Mouse (Mus musculus): ENCODE results near the gene Otol1.

Gene Otol1

DNA sequence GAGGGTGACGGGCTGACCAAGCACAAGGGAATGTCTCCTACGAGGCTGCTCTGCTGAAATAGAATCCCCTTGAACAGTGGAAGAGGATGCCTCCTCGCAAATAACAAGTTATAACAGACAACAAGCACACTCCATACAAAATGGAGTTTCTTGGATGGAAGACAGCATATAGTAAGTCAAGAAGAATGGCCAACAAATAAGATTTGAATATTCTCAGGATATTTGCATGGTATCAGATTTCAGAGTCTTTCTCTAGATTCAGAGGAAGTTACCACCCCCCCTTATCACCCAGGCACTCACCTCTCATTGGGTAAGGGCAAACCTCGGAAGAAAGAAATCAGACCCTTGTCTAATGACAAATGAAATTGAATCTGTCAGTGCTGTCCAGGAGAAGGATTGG lies at the start of gene Otol1:
Gene Otol1 (plus strand): TSS at position 301 of the 400 bp plus-strand sequence.
- DNase-seq, result no peak

DNA sequence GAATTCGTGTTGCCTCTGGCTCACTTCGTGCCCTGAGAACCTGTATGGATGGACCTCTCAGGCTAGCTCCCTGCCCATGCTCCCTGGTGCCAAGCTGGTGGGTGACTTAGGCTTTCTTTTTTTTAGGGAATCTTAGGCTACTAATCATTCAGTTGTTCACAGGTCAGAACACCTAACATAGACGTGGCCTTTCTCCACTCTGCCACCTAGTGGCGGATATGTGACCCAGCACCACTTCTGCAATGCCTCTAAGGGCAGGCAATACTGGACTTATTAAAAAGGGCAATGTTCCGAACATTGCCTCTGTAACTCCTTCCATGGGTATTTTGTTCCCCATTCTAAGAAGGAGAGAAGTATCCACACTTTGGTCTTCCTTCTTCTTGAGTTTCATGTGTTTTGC lies 45.2 kb upstream of the Otol1 start:
- peak; percentile 17 for DNase-seq

DNA sequence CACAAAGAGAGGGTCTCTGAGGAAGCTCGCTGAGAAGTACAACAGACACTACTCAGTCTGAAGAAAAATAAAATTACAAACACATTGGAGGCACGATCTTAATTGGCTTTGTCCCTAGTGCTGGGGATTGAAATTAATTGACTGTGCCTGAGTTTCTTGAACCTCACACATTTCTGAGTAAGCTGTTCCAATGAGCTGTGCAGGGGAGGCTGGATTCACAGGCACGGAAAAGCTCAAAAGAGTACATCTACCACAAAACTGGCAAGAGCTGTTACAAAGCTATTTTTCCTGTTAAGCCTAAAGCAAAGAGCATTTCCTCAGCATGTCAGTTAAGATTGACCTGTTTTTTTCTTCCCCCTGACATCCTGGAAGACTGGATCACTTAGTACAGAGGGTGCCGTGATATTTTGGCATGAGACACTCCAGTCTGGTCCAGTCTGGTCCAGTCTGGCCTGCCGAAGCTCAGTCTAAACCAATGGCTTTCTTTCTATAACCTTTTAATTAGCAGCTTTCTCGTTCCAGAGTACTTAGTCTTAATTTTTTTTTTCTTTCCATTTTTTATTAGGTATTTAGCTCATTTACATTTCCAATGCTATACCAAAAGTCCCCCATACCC lies 35.8 kb upstream of the Otol1 start:
- no peak for DNase-seq

DNA sequence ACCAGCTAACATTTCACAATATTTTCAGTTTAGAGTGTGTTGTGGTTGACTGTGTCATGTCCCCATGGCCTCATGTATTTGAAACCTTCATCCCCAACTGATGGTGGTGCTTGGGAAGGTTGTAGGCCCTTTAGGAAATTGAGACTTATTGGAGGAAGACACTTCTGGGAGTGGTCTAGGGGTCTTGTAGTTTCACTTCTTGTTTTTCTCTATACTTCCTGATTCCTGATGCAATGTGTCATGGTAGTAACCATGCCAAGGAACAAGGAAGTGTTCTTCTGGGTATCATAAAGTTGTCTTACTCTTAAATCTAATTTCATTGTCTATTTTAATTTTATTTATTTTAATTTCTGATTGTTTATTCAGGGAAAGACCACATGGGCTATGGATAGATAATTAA lies 29.3 kb upstream of the Otol1 start:
- DNase-seq, result no peak

DNA sequence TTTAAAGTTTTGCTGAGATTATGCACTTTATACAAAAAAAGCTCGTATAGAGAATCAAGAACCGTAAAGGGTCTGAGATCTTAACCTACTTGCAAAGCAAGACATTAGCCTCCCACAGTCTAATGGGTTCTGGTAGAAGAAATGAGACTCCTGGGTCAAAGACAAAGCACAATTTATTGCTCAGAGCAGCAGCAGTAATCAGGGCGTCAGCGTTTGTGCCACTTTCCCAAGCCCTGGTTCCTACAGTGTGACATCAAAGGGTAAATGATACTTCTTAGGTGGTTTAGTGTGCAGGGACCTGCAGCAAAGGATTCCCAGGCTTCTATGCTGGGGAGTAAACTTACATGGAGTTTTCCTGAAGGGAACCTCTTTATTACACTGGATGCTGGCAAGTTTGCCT lies 13.6 kb upstream of the Otol1 start:
- DNase-seq, result no peak

DNA sequence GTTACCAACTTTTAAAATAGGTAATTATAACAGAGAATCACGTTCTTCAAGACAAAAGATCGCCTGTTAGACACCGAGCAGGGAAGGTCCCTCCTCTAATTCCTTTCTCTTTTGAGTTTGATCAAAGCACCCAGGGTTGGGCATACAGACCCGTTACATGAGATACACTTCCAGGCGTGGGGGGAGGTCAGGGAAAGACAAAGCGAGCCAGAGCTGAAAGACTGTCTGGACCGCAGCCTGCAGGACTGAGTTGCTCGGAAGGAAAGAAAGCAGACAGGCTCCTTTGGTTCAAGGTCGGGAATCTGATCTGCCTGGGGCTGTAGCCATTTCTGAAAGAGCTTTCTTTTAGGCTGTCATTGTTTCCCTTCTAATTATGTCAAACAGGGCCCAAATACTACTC lies 5.9 kb upstream of the Otol1 start:
- no peak for DNase-seq

DNA sequence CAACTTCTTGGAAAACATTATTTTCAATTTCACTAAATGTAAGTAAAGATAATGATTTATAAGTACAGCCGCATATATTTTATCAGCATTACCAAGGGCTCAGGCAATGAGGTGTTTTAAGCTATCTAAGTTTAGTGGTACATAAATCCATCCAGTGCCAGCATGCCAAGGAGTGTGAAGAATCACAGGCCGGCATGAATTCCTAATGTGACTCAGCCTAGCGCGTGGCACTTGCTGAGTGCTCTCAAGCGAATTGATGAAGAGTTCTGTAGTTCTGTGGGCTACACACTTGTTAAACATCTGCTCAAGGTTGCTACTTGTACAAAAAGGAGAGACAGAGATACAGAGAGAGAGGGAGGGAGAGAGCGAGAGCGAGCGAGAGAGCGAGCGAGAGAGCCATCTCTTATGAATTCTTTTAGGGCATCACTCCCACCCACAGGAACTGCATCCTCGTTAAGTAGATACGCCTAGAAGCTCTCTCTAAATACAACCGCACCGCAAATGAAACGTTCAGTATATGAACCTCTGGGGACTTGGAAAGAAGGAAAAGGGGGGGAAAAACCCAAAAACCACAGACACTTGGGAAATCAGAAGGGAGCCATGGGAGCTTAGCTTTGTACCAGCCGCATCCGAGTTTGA lies 4.2 kb upstream of the Otol1 start:
- no peak for DNase-seq

DNA sequence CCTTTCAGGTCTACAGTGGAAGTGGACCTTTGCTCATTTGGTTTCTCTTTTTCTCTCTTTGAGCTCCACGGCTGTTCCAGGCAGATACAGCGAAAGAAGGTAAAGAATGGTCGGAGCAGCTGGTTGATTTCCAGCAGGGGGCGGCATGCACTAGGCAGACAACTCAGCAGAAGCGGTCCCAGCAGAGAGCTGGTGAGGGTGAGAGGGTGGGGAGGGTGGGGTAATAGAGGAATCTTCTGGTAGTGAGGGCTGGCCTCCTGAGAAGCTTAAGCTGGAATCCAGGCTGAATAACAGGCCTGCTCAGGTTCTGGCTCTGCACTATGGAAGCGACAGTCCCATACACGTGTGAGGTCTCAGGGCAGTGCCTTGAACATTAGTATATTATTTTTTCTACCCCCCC lies 3.5 kb upstream of the Otol1 start:
- DNase-seq, result no peak

DNA sequence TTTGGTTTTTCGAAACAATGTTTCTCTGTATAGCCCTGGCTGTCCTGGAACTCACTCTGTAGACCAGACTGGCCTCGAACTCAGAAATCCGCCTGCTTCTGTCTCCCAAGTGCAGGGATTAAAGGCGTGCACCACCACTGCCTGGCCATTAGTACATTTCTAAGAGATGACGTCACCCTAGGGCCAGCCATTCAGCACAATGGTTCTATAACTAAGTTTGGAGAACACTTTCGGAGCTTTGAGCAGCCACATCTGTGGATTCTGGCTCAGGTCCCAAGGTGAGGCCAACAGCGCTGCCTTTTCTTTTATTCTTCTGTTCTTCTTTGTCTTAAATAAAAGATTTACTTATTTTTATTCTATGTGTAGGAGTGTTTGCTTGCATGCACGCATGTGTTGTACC lies 3.0 kb upstream of the Otol1 start:
- DNase-seq, result no peak

DNA sequence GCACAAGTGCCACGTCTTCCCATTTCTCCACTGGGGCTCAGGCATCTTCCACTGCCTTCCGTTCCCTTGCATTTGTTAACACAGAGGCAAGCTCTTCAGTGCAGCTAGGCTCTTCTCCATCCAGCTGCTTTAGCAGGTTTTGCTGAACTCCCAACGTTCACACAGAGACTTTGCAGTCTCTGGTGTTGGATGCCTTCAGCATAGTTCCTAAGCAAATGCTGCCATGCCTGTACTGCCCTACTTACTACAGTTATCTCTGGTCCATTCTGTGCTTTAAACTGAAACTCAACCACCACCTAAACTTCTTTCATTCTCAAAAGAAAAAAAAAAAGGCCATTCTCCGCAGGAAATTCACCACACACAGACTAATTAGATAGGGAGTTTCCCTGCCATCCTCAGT lies 5.2 kb downstream of the Otol1 start:
- DNase-seq, result no peak

DNA sequence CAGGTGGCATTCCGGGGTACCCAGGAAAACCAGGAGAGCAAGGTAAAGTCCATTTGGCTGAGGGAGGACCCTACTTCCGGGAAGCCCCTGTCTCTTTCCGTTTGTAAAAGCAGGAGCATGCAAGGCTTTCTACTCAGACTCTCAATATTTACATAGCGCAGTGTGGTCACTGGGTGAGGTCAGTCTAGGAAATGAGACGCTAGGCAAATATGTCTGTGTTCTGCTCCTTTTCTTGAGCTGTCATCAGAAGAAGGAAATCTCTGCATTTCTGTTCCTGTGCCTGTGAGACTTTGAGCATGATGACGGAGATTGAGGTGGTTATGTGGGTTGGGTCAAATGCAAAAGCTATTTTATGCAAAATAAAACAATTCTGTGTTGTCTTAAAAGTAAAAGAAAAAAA lies 19.2 kb downstream of the Otol1 start:
- no peak for DNase-seq

DNA sequence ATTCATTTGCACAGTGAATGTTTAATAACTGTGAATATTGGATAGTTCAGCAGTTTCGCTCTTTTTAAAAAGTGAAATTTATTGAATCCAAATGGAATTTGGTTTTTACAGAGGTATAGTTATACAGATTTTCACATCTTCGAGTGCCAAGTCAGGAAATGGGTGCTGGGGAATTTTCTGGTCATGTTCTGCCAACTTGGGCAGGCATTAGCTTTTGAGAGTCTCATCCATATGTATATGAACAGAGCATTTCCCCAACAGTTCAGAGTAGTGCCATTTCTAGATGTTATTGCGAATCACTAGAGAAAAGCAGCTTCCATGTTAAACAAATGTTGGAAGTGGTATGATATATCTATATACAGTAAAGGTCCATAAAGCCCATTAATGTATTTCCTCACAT lies 21.8 kb downstream of the Otol1 start:
- no peak for DNase-seq

DNA sequence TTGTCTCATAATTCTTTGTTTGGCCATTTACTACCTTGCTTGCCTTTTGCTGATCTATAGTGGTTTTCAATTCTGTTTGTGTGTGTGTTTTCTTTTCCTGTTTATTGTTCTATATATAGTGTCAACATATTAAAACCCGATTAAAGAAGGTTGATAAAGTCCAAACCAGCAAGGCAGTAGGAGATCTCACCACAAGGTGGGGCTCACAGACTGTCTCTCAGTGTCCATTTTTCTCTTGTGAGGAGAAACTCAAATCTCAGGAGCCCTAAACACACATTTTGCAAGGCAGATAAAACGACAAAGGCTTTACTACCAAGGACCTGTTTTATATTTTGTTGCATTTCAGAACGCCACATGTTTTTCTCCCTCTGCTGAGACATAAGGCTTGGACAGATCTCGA lies 28.2 kb downstream of the Otol1 start:
- no peak for DNase-seq
